Mouse (Mus musculus): Measurements from ENCODE around the gene Crygd.

Crygd gene

GRCm38 (mm10) chr1:65037542-65037941 is 25.7 kb downstream of the Crygd start:
- no peaks in the 10 kb centered on the region for H3K27me3 ChIP-seq (ENCODE audit: insufficient read depth, low read length)

GRCm38 (mm10) chr1:65035513-65035912 is 27.7 kb downstream of the Crygd start:
- no peaks in the 10 kb centered on the region for H3K27me3 ChIP-seq (ENCODE audit: insufficient read depth, low read length)
- no peak overlapping the region for H3K4me3 ChIP-seq (replicated peaks; ENCODE audit: low read length)
- peaks cover 5% of the 10 kb centered on the region; the same call in 1 of the 2 replicates for H3K9me3 ChIP-seq (ENCODE audit: low read length)
- TF ChIP-seq POU5F1 (IDR thresholded peaks at IDR 0.05; ENCODE audit: borderline replicate concordance, low read length) (no peak), NANOG (IDR thresholded peaks at IDR 0.05; ENCODE audit: borderline replicate concordance, low read length) (no peak), CTCF (conservative IDR thresholded peaks at IDR 0.05; ENCODE audit: low read length) (no peak)
- peaks cover 31% of the 10 kb centered on the region for H3K4me1 ChIP-seq (replicated peaks; ENCODE audit: low read depth, low read length)
- no peaks in the 10 kb centered on the region for H3K36me3 ChIP-seq (ENCODE audit: insufficient read depth, low read length)

More at GRCm38 (mm10) chr1:65037542-65037941, 25.7 kb downstream of the Crygd start:
- Histone ChIP-seq H3K9me3 (ENCODE audit: low read length) (peaks cover 5% of the 10 kb centered on the region; the same call in 1 of the 2 replicates), H3K36me3 (ENCODE audit: insufficient read depth, low read length) (no peaks in the 10 kb centered on the region), H3K4me3 (replicated peaks; ENCODE audit: low read length) (no peak overlapping the region), H3K4me1 (replicated peaks; ENCODE audit: low read depth, low read length) (peaks cover 40% of the 10 kb centered on the region)
- TF ChIP-seq NANOG (IDR thresholded peaks at IDR 0.05; ENCODE audit: borderline replicate concordance, low read length): peak; percentile 82
- TF ChIP-seq CTCF (conservative IDR thresholded peaks at IDR 0.05; ENCODE audit: low read length): no peak

GRCm38 (mm10) chr1:65032641-65033040 is 30.6 kb downstream of the Crygd start, which contains the start of gene Akr1cl:
Akr1cl (minus strand) TSS chr1:65032759.
- no peak for TF ChIP-seq CTCF (conservative IDR thresholded peaks at IDR 0.05; ENCODE audit: low read length)
- TF ChIP-seq NANOG (IDR thresholded peaks at IDR 0.05; ENCODE audit: borderline replicate concordance, low read length): no peak
- no peak for TF ChIP-seq POU5F1 (IDR thresholded peaks at IDR 0.05; ENCODE audit: borderline replicate concordance, low read length)
- H3K27me3 ChIP-seq (ENCODE audit: insufficient read depth, low read length): no peaks in the 10 kb centered on the region
- H3K9me3 ChIP-seq (ENCODE audit: low read length): no peaks in the 10 kb centered on the region
- no peaks in the 10 kb centered on the region for H3K36me3 ChIP-seq (ENCODE audit: insufficient read depth, low read length)
- H3K4me3 ChIP-seq (replicated peaks; ENCODE audit: low read length): no peak within 1 kb of the TSS
- peaks cover 4% of the 10 kb centered on the region for H3K4me1 ChIP-seq (replicated peaks; ENCODE audit: low read depth, low read length)

- Histone ChIP-seq H3K4me1 (replicated peaks; ENCODE audit: low read depth, low read length) (no peaks in the 10 kb centered on the region), H3K36me3 (ENCODE audit: insufficient read depth, low read length) (no peaks in the 10 kb centered on the region), H3K27me3 (ENCODE audit: insufficient read depth, low read length) (no peaks in the 10 kb centered on the region), H3K4me3 (replicated peaks; ENCODE audit: low read length) (no peak overlapping the region), H3K9me3 (ENCODE audit: low read length) (no peaks in the 10 kb centered on the region)
- TF ChIP-seq CTCF (conservative IDR thresholded peaks at IDR 0.05; ENCODE audit: low read length): no peak
- TF ChIP-seq NANOG (IDR thresholded peaks at IDR 0.05; ENCODE audit: borderline replicate concordance, low read length): no peak
- TF ChIP-seq POU5F1 (IDR thresholded peaks at IDR 0.05; ENCODE audit: borderline replicate concordance, low read length): no peak
Measured at GRCm38 (mm10) chr1:65028206-65028605, 35.0 kb downstream of the Crygd start.

GRCm38 (mm10) chr1:65012726-65013125 is 50.5 kb downstream of the Crygd start:
- Histone ChIP-seq H3K4me3 (replicated peaks; ENCODE audit: low read length) (no peak overlapping the region), H3K4me1 (replicated peaks; ENCODE audit: low read depth, low read length) (peaks cover 12% of the 10 kb centered on the region), H3K9me3 (ENCODE audit: low read length) (no peaks in the 10 kb centered on the region), H3K36me3 (ENCODE audit: insufficient read depth, low read length) (no peaks in the 10 kb centered on the region), H3K27me3 (ENCODE audit: insufficient read depth, low read length) (no peaks in the 10 kb centered on the region)
- no peak for TF ChIP-seq POU5F1 (IDR thresholded peaks at IDR 0.05; ENCODE audit: borderline replicate concordance, low read length)
- peak; percentile 24; the same call in 1 of the 2 replicates for TF ChIP-seq NANOG (IDR thresholded peaks at IDR 0.05; ENCODE audit: borderline replicate concordance, low read length)
- no peak for TF ChIP-seq CTCF (conservative IDR thresholded peaks at IDR 0.05; ENCODE audit: low read length)
